12 mouse cellular contexts compared by ENCODE assay signal in genomic region chr5:31611186-31611585, GRCm38 (mm10).
"Had no signal": no experiment of that assay in that cellular context is flagged by ENCODE, and none has a peak within 500 bp of the region (broad histone marks: within the 10 kb centered on the region; RNA-seq: fewer than 3 reads in every experiment).

No protein-coding gene starts in this region.

- H3K4me2 ChIP-seq: limb, embryonic 15.5 days; lung, embryonic 15.5 days; neural tube, embryonic 12.5 days had no signal

- DNase-seq: kidney, adult 9 months; kidney, postnatal 36 days; layer of hippocampus, adult 9-11 months; layer of hippocampus, postnatal 36 days; midbrain, embryonic 14.5 days; right cerebral cortex, postnatal 14 days; thymus, postnatal 4 days had no signal

- H3K9ac ChIP-seq: limb, embryonic 15.5 days; liver, embryonic 14.5 days; lung, embryonic 15.5 days; neural tube, embryonic 12.5 days had no signal

- H3K4me3 ChIP-seq: limb, embryonic 15.5 days; lung, embryonic 15.5 days; midbrain, embryonic 10.5 days; neural tube, embryonic 12.5 days had no signal

- H3K36me3 ChIP-seq: neural tube, embryonic 12.5 days had no signal

- H3K27me3 ChIP-seq: limb, embryonic 15.5 days; lung, embryonic 15.5 days; neural tube, embryonic 12.5 days had no signal

- H3K27ac ChIP-seq: limb, embryonic 15.5 days; liver, embryonic 14.5 days; lung, embryonic 15.5 days; midbrain, embryonic 10.5 days; neural tube, embryonic 12.5 days had no signal

- H3K9me3 ChIP-seq: limb, embryonic 15.5 days; lung, embryonic 15.5 days; midbrain, embryonic 10.5 days; neural tube, embryonic 12.5 days had no signal
